Mouse (Mus musculus) midbrain, postnatal 0 days (tissue): Measurements from ENCODE around the gene Ddx60. TPM values are rescaled to one million over a fixed set of nuclear protein-coding genes. Genes with fewer than 3 reads are reported as not detected.
A peak's percentile ranks its signal among the peaks of the same experiment; 100 is the strongest.

ENCODE experiments used
- ATAC-seq: fragments of 200-750 bp; cut with Nextera tagmentation; 2 replicates; pipeline ENCODE4 v1.8.0; 2017; ENCODE audit warnings: moderate number of reproducible peaks, mild to moderate bottlenecking, moderate TSS enrichment, moderate library complexity; ENCODE audit not compliant: low FRiP score
- DNase-seq: peaks from one replicate; pipeline ENCODE4 v3.0.0-alpha.2; 2015; ENCODE audit warnings: low spot score
- H3K27ac ChIP-seq: fragments of 300-500 bp; sonication (generic); 2 replicates; pipeline ENCODE4 v1.5.1; 2014; ENCODE audit warnings: low read depth, mild to moderate bottlenecking, low read length, mixed read lengths
- H3K27me3 ChIP-seq: fragments of 300-500 bp; sonication (generic); 2 replicates; pipeline ENCODE4 v1.6.1; 2014; ENCODE audit warnings: low read length, control low read depth, mixed read lengths; ENCODE audit not compliant: insufficient read depth
- H3K36me3 ChIP-seq: fragments of 300-500 bp; sonication (generic); 2 replicates; pipeline ENCODE4 v1.6.1; 2014; ENCODE audit warnings: low read length, control low read depth, mixed read lengths; ENCODE audit not compliant: insufficient read depth
- H3K4me1 ChIP-seq: fragments of 300-500 bp; sonication (generic); 2 replicates; pipeline ENCODE4 v1.6.1; 2014; ENCODE audit warnings: mild to moderate bottlenecking, control low read depth, antibody characterized with exemption, low read length, mixed read lengths; ENCODE audit not compliant: insufficient read depth
- H3K4me2 ChIP-seq: fragments of 300-500 bp; sonication (generic); 2 replicates; pipeline ENCODE4 v1.6.1; 2014; ENCODE audit warnings: low read depth, mild to moderate bottlenecking, low read length, mixed read lengths; ENCODE audit not compliant: poor library complexity, severe bottlenecking
- H3K4me3 ChIP-seq: fragments of 300-500 bp; sonication (generic); 2 replicates; pipeline ENCODE4 v1.5.1; 2014; ENCODE audit warnings: low read depth, mild to moderate bottlenecking, low read length, moderate library complexity
- H3K9ac ChIP-seq: fragments of 300-500 bp; sonication (generic); replicated peaks from 2 replicates; pipeline ENCODE4 v1.6.1; 2014; ENCODE audit warnings: mild to moderate bottlenecking, low read length, moderate library complexity, mixed read lengths; ENCODE audit not compliant: poor library complexity, severe bottlenecking
- H3K9me3 ChIP-seq: fragments of 300-500 bp; sonication (generic); 2 replicates; pipeline ENCODE4 v1.6.1; 2016; ENCODE audit warnings: low read length, control low read depth
- CTCF ChIP-seq: IDR thresholded peaks from 2 replicates; pipeline ENCODE4 v1.5.1; 2016; ENCODE audit warnings: antibody characterized with exemption, mild to moderate bottlenecking
- WGBS: fragments of 180-500 bp; shearing (Covaris S2); extraction: QIAGEN DNeasy Blood & Tissue Kit; methylation state at CpG from one replicate; pipeline ENCODE4 v1.1.7; 2014; 5-methylcytosine and 5-hydroxymethylcytosine counted together
- polyA plus RNA-seq: library from polyadenylated mRNA; unstranded; fragments of >200 nt; fragmentation: Nextera tagmentation; extraction: Ambion mirVana; gene quantifications from 2 replicates; pipeline ENCODE4 v1.2.1, GENCODE M21; 2015
- total RNA-seq: library from RNA; depleted of rRNA; stranded (reverse); fragments of >200 nt; gene quantifications from 2 replicates; pipeline ENCODE4 v1.2.3, GENCODE M21; 2014

Ddx60 gene
- total and polyA plus RNA-seq, 2 experiments from 2014 or later, result 0.11 to 0.60 TPM

- Histone ChIP-seq H3K4me1 (no peaks in the 10 kb centered on the region), H3K9me3 (no peaks in the 10 kb centered on the region), H3K4me2 (no peak overlapping the region), H3K9ac (no peak overlapping the region), H3K4me3 (no peak overlapping the region), H3K27ac (no peak overlapping the region), H3K27me3 (no peaks in the 10 kb centered on the region), H3K36me3 (no peaks in the 10 kb centered on the region)
- TF ChIP-seq CTCF, result no peak
- DNase-seq, result peak; percentile 37
- no peak for ATAC-seq
- 16% methylated on average over 3 of the region's 3 CpGs for WGBS
These were observed 41.7 kb downstream of the Ddx60 start for GRCm38 (mm10) chr8:61969581-61969980.

DNA sequence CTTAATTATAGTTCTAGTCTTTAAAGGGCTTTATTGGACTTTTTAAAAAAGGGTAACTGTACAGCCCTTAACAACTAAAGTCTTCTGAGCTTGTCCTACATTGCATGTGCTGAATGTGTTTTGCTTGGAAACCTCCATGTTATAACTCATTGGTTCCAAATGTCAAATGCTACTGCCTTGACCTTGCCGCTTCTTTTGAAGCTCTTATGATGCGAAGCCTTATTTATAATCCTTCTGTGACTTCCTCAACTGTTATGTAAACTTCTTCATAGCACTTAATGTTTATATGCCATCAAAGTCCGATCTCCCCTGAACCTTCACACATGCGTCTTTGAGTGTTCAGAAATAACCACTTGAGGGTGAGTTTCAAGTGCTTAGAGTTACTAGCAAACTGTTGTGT is 57.1 kb downstream of the Ddx60 start:
- DNase-seq, result no peak
- Histone ChIP-seq H3K4me1 (no peaks in the 10 kb centered on the region), H3K9me3 (no peaks in the 10 kb centered on the region), H3K9ac (no peak overlapping the region), H3K4me3 (no peak overlapping the region), H3K27me3 (no peaks in the 10 kb centered on the region), H3K27ac (no peak overlapping the region), H3K36me3 (no peaks in the 10 kb centered on the region), H3K4me2 (no peak overlapping the region)
- no peak for TF ChIP-seq CTCF
- ATAC-seq, result no peak
- 97% methylated on average over 4 of the region's 4 CpGs for WGBS

DNA sequence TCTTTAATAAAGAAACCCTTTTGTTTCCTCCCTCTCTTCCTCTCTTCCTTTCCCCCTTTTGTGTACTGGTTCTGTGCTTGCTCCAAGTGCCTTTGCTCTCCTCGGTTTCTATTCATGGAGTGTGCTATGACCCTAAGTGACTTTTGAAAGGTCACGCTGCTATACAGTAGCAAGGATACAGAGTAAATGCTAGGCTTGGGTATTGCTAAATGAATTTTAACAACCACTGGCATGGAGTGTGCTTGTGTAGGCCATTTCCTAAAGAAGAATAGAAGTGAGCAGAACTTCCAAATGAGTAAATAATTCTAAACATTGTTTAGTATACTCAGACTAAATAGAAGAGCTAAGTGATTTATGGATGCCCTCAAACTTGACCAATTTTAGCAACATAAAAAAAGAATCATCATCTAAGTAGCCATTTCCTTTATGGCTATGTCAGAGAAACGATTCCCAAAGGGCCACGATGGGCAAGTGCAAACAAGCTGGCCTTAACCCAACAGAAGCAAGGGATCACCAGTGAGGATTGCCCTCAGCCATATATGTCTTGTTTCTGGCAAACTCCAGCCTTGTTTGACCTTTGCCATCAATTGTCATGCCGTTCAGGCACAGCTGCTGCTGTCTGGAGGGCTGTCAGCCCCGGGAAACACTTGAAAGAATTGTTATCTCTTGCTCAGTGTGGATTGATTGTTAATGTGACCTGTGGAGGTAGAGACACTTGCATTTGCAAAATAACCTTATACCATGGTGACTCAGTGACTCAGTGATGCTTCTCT is 58.0 kb downstream of the Ddx60 start:
- Histone ChIP-seq H3K4me2 (no peak overlapping the region), H3K36me3 (no peaks in the 10 kb centered on the region), H3K4me1 (no peaks in the 10 kb centered on the region), H3K27ac (no peak overlapping the region), H3K9me3 (no peaks in the 10 kb centered on the region), H3K9ac (no peak overlapping the region), H3K27me3 (no peaks in the 10 kb centered on the region), H3K4me3 (no peak overlapping the region)
- ATAC-seq (no peak), DNase-seq (no peak)
- TF ChIP-seq CTCF, result no peak
- 53% methylated on average over 6 of the region's 6 CpGs for WGBS

- no peaks in the 10 kb centered on the region for H3K36me3 ChIP-seq
- ATAC-seq, result peak; percentile 69; the same call in 1 of the 2 replicates
- no peak overlapping the region for H3K27ac ChIP-seq
- H3K4me1 ChIP-seq, result no peaks in the 10 kb centered on the region
- WGBS, result 11% methylated on average over 6 of the region's 6 CpGs
- H3K27me3 ChIP-seq, result no peaks in the 10 kb centered on the region
- no peaks in the 10 kb centered on the region for H3K9me3 ChIP-seq
- H3K4me3 ChIP-seq, result no peak overlapping the region
- TF ChIP-seq CTCF, result no peak
- H3K9ac ChIP-seq, result no peak overlapping the region
- H3K4me2 ChIP-seq, result 0 out of 2 replicates have a peak overlapping the region, but pooled peaks have one; percentile 22
- DNase-seq, result peak; percentile 6
These were observed 61.6 kb downstream of the Ddx60 start for GRCm38 (mm10) chr8:61989464-61989863.

- H3K4me3 ChIP-seq, result no peak overlapping the region
- no peak overlapping the region for H3K27ac ChIP-seq
- no peak overlapping the region for H3K4me2 ChIP-seq
- no peak for DNase-seq
- H3K36me3 ChIP-seq, result no peaks in the 10 kb centered on the region
- TF ChIP-seq CTCF, result no peak
- H3K27me3 ChIP-seq, result no peaks in the 10 kb centered on the region
- 87% methylated on average over 1 of the region's 1 CpGs for WGBS
- no peaks in the 10 kb centered on the region for H3K9me3 ChIP-seq
- H3K4me1 ChIP-seq, result no peaks in the 10 kb centered on the region
- no peak for ATAC-seq
- H3K9ac ChIP-seq, result no peak overlapping the region
These were observed 64.9 kb downstream of the Ddx60 start for GRCm38 (mm10) chr8:61992796-61993195.

- Histone ChIP-seq H3K9me3 (no peaks in the 10 kb centered on the region), H3K4me3 (no peak overlapping the region), H3K36me3 (no peaks in the 10 kb centered on the region), H3K4me1 (no peaks in the 10 kb centered on the region), H3K9ac (no peak overlapping the region), H3K4me2 (no peak overlapping the region), H3K27ac (no peak overlapping the region), H3K27me3 (no peaks in the 10 kb centered on the region)
- DNase-seq (peak; percentile 3), ATAC-seq (no peak)
- TF ChIP-seq CTCF, result no peak
- 82% methylated on average over 2 of the region's 2 CpGs for WGBS
These were observed 69.2 kb downstream of the Ddx60 start for GRCm38 (mm10) chr8:61997125-61997524.
